Mouse (Mus musculus): ENCODE results near the gene Klhl20. TPM values are rescaled to one million over a fixed set of nuclear protein-coding genes. Genes with fewer than 3 reads are reported as not detected.
"Not testable (repeated sequence)": the region's sequence is repeated elsewhere in the genome, so short reads cannot be mapped to it uniquely, and the experiment has no call there.

Klhl20 gene
- polyA plus RNA-seq, 1 experiment from 2014 or later, result 10.4 TPM

DNA sequence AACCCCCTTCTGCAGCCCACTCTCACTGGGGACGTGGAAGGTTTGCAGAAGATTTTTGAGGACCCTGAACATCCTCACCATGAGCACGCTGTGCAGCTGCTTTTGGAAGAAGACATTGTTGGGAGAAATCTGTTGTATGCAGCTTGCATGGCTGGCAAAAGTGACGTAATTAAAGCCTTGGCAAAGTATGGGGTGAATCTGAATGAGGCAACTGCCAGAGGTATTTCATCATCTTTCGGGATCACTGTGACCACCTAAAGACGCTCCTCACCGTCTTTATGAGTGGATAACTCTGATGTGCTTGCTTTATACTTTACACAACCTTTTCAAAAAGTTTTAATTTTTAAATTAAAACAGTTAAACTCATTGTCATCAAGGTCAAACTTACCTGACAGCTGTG lies 19.8 kb upstream of the Klhl20 start:
- DNase-seq (ENCODE audit: low spot score) (no peak), ATAC-seq (replicated peaks; ENCODE audit: low FRiP score, low read depth) (no peak)
- Histone ChIP-seq H3K9ac (ENCODE audit: low read depth, low read length) (no peak overlapping the region), H3K4me3 (replicated peaks; ENCODE audit: low read depth, low read length) (no peak overlapping the region), H3K27me3 (ENCODE audit: insufficient read depth, low read length) (no peaks in the 10 kb centered on the region), H3K4me2 (ENCODE audit: low read length) (no peak overlapping the region), H3K9me3 (replicated peaks; ENCODE audit: low read length) (no peaks in the 10 kb centered on the region), H3K27ac (no peak overlapping the region), H3K36me3 (ENCODE audit: insufficient read depth, low read length) (no peaks in the 10 kb centered on the region), H3K4me1 (replicated peaks; ENCODE audit: insufficient read depth, low read length) (no peaks in the 10 kb centered on the region)
- WGBS, result 65% methylated on average over 6 of the region's 6 CpGs
- no peak for TF ChIP-seq CTCF (IDR thresholded peaks at IDR 0.05; ENCODE audit: low read depth)

DNA sequence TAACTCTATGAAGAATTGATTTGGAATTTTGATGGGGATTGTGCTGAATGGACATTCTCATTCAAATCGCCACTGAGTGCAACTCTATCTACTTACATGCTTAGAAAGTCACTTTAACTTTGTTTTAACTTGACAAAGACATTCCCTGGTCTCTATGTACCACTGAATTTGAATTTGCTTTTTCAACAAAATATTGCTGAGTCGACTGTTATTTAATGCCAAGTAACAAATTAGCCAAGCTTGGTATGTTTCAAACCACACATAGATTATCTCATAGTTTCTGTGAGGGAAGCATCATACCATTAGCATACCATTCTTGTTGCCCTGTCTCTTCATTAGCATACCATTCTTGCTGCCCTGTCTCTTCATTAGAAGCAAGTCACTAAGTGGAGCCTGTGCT lies 16.6 kb upstream of the Klhl20 start:
- no peak for ATAC-seq (replicated peaks; ENCODE audit: low FRiP score, low read depth)
- 78% methylated on average over 2 of the region's 2 CpGs for whole genome bisulfite sequencing

GRCm38 (mm10) chr1:161145611-161146010 lies 14.3 kb upstream of the Klhl20 start:
- not testable (repeated sequence) for ATAC-seq (replicated peaks; ENCODE audit: low FRiP score, low read depth); H3K27ac ChIP-seq; H3K9me3 ChIP-seq (replicated peaks; ENCODE audit: low read length); H3K36me3 ChIP-seq (ENCODE audit: insufficient read depth, low read length); H3K4me2 ChIP-seq (ENCODE audit: low read length); H3K27me3 ChIP-seq (ENCODE audit: insufficient read depth, low read length); DNase-seq (ENCODE audit: low spot score); H3K9ac ChIP-seq (ENCODE audit: low read depth, low read length); H3K4me3 ChIP-seq (replicated peaks; ENCODE audit: low read depth, low read length); H3K4me1 ChIP-seq (replicated peaks; ENCODE audit: insufficient read depth, low read length)
- 71% methylated on average over 8 of the region's 8 CpGs for WGBS

More for the DNA sequence above, 16.6 kb upstream of the Klhl20 start:
- Histone ChIP-seq H3K4me3 (replicated peaks; ENCODE audit: low read depth, low read length) (no peak overlapping the region), H3K9me3 (replicated peaks; ENCODE audit: low read length) (no peaks in the 10 kb centered on the region), H3K4me1 (replicated peaks; ENCODE audit: insufficient read depth, low read length) (no peaks in the 10 kb centered on the region), H3K27ac (no peak overlapping the region), H3K27me3 (ENCODE audit: insufficient read depth, low read length) (no peaks in the 10 kb centered on the region), H3K36me3 (ENCODE audit: insufficient read depth, low read length) (no peaks in the 10 kb centered on the region), H3K4me2 (ENCODE audit: low read length) (no peak overlapping the region), H3K9ac (ENCODE audit: low read depth, low read length) (no peak overlapping the region)
- no peak for DNase-seq (ENCODE audit: low spot score)
- TF ChIP-seq CTCF (IDR thresholded peaks at IDR 0.05; ENCODE audit: low read depth), result no peak

DNA sequence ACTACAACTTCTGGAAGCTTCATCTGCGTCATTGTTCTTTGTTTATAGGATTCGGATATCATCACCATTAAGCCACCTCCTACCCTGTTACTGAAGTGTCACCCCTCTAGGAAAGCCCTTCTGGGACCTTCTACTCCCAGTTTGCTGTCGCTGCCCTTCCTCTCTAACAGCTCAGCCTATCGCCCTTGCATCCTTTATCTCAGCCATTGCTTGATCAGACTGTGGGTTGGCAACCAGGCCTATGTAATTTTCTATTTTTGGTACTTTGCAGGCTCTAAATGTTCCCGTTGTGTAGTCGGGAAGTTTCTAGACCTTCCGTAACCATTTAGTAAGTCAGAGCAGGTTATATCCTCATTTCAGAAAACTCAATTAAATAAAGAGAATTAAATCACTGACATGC lies 11.9 kb upstream of the Klhl20 start:
- DNase-seq (ENCODE audit: low spot score) (no peak), ATAC-seq (replicated peaks; ENCODE audit: low FRiP score, low read depth) (no peak)
- WGBS, result 88% methylated on average over 7 of the region's 7 CpGs
- no peaks in the 10 kb centered on the region for H3K36me3 ChIP-seq (ENCODE audit: insufficient read depth, low read length)
- TF ChIP-seq CTCF (IDR thresholded peaks at IDR 0.05; ENCODE audit: low read depth), result no peak
- H3K27me3 ChIP-seq (ENCODE audit: insufficient read depth, low read length), result no peaks in the 10 kb centered on the region
- H3K9ac ChIP-seq (ENCODE audit: low read depth, low read length), result no peak overlapping the region
- H3K9me3 ChIP-seq (replicated peaks; ENCODE audit: low read length), result no peaks in the 10 kb centered on the region
- no peak overlapping the region for H3K4me2 ChIP-seq (ENCODE audit: low read length)
- H3K27ac ChIP-seq, result no peak overlapping the region
- H3K4me3 ChIP-seq (replicated peaks; ENCODE audit: low read depth, low read length), result no peak overlapping the region
- no peaks in the 10 kb centered on the region; the same call in 1 of the 2 replicates for H3K4me1 ChIP-seq (replicated peaks; ENCODE audit: insufficient read depth, low read length)

DNA sequence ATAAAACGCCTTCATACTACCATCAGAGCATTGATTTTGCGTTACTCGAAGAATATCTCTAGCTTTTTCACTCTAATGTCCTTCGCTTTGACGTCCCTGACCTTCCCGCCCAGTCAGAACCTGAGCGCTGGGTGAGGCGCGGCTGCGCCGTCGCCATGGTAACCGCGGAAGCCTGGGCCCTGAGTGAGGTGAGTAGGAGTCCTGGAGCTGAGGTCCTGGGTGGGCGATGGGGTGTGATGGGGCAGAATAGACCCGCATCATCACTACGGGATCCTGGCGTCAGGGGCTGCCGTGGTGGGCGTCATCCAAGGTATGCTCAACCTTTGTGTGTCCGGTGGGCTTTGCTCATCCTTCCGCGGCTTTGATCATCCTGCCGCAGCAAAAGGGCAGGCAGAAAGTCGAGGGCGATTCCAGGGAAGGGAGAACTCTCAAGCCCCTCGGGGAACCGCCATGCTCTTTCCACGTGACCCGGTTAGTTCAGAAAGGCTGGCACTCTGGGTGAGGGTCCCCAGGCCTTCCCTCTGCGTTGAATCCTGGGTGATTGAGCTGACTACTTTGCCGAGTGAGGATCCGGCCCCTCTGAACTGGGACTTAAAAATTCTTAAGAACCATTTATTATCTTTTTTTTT lies 11.3 kb upstream of the Klhl20 start, which contains the start of gene Ankrd45:
TSS of gene Ankrd45 (plus strand) at position 161 of the 629 bp plus-strand sequence.
- Histone ChIP-seq H3K9ac (ENCODE audit: low read depth, low read length) (peak within 1 kb of the TSS; percentile 57; the same call in 1 of the 2 replicates), H3K27ac (no peak within 1 kb of the TSS), H3K9me3 (replicated peaks; ENCODE audit: low read length) (no peaks in the 10 kb centered on the region), H3K4me2 (ENCODE audit: low read length) (peak within 1 kb of the TSS; percentile 69), H3K4me1 (replicated peaks; ENCODE audit: insufficient read depth, low read length) (no peaks in the 10 kb centered on the region; the same call in 1 of the 2 replicates), H3K27me3 (ENCODE audit: insufficient read depth, low read length) (no peaks in the 10 kb centered on the region), H3K4me3 (replicated peaks; ENCODE audit: low read depth, low read length) (peak within 1 kb of the TSS; percentile 41), H3K36me3 (ENCODE audit: insufficient read depth, low read length) (no peaks in the 10 kb centered on the region)
- WGBS, result 3% methylated on average over 33 of the region's 33 CpGs
- DNase-seq (ENCODE audit: low spot score) (peak; percentile 64), ATAC-seq (replicated peaks; ENCODE audit: low FRiP score, low read depth) (peak; percentile 91)
- no peak for TF ChIP-seq CTCF (IDR thresholded peaks at IDR 0.05; ENCODE audit: low read depth)

GRCm38 (mm10) chr1:161140026-161140762 lies 8.9 kb upstream of the Klhl20 start:
- DNase-seq (ENCODE audit: low spot score) (no peak), ATAC-seq (replicated peaks; ENCODE audit: low FRiP score, low read depth) (no peak; the same call in 1 of the 2 replicates)
- TF ChIP-seq CTCF (IDR thresholded peaks at IDR 0.05; ENCODE audit: low read depth), result peak; percentile 13; the same call in 1 of the 2 replicates
- Histone ChIP-seq H3K4me3 (replicated peaks; ENCODE audit: low read depth, low read length) (no peak overlapping the region), H3K27me3 (ENCODE audit: insufficient read depth, low read length) (no peaks in the 10 kb centered on the region), H3K9ac (ENCODE audit: low read depth, low read length) (no peak overlapping the region), H3K4me1 (replicated peaks; ENCODE audit: insufficient read depth, low read length) (no peaks in the 10 kb centered on the region; the same call in 1 of the 2 replicates), H3K9me3 (replicated peaks; ENCODE audit: low read length) (no peaks in the 10 kb centered on the region), H3K36me3 (ENCODE audit: insufficient read depth, low read length) (no peaks in the 10 kb centered on the region), H3K27ac (no peak overlapping the region), H3K4me2 (ENCODE audit: low read length) (no peak overlapping the region)
- WGBS, result 79% methylated on average over 9 of the region's 9 CpGs

All from kidney, postnatal 0 days (tissue).